Mouse (Mus musculus) 3134 (cell line): ENCODE data around the gene Adgrl1.

Source experiments
- DNase-seq: peaks from one replicate; pipeline ENCODE4 v3.0.0-alpha.2; 2011; ENCODE audit warnings: low spot score; ENCODE audit not compliant: insufficient read length; ENCODE audit errors: extremely low read depth

Gene Adgrl1

GRCm38 (mm10) chr8:83901566-83902485 lies 1.9 kb downstream of the Adgrl1 start:
- DNase-seq = no peak

DNA sequence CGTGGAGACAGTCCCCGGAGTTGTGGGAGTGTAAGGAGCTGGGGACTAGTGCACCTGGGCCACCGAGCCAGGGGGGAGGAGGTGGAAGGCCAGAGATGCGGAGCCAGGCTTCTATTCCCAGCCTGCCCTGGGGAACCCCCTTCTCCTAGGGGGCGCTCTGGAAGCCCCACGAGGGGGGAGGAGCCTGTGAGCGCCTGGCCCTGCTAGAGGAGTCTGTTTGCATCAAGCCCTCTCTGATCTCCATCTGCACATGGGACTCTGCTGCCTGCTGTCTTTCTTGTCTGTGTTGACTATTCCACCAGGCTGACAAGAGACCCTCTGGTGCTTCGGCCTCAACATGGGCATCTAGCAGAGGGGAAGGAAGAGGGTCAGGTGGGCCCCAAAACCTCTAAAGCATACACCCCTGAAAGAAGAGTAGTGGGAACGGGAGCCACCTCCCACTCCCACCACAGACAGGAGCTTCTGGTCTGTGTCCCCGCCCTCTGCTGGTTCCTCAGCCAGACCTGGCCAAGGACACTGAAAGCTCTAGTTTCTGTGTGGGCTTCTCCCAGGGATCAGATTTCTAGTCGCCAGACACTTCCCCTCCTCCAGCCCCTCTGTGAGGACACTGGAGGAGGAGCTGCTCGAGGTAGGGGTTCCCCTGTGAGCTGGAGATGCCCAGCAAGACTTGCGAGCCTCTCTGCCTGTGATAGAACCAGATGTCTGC lies 3.2 kb downstream of the Adgrl1 start:
- DNase-seq = no peak

- DNase-seq = no peak
Observed at GRCm38 (mm10) chr8:83908583-83908982, 8.7 kb downstream of the Adgrl1 start.

GRCm38 (mm10) chr8:83909311-83909710 lies 9.4 kb downstream of the Adgrl1 start:
- no peak for DNase-seq

GRCm38 (mm10) chr8:83911809-83912731 lies 12.2 kb downstream of the Adgrl1 start:
- no peak for DNase-seq

DNA sequence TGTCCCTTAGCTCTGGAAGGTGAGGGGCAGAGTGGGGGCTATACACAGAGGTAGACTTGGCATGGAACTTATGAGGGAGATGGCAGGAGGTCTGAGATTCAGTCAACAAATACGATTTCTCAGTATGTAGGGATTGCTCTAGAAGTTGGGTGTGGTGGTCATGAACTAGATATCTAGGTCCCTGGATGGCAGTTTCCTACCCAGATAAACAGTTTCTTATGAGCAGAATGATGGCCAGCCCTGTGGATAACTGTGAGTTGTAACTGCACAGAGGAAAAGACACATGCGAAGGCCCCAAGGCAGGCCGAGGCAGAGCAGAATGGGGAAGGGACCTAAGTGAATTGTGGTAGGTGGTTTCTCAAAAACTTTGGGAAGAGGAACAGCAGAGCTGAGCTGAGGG lies 14.3 kb downstream of the Adgrl1 start:
- DNase-seq = no peak

DNA sequence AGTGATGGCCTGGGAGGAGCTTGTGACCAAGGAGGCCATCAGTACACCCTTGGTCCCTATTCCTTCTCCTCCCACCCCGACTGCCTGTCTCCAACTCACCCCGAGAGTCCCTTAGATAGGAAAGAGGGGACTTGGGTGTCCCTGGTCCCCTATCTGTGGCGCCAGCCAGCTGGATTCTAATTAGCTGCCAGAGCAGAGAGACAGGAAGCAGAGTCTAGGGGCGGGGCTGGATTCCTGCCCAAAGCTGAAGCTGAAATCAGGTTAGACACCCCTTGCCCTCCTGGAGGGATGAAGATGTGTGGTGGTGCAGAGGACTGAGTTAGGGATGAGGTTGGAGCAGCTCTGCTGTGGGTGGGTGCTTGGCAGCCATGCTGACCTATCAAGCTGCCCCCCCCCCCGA lies 15.0 kb downstream of the Adgrl1 start:
- DNase-seq = no peak

- DNase-seq = no peak
Observed at GRCm38 (mm10) chr8:83916015-83916414, 16.1 kb downstream of the Adgrl1 start.

GRCm38 (mm10) chr8:83917566-83917965 lies 17.7 kb downstream of the Adgrl1 start:
- DNase-seq = no peak

- peak; percentile 46 for DNase-seq
Observed at GRCm38 (mm10) chr8:83921558-83921957, 21.7 kb downstream of the Adgrl1 start.

DNA sequence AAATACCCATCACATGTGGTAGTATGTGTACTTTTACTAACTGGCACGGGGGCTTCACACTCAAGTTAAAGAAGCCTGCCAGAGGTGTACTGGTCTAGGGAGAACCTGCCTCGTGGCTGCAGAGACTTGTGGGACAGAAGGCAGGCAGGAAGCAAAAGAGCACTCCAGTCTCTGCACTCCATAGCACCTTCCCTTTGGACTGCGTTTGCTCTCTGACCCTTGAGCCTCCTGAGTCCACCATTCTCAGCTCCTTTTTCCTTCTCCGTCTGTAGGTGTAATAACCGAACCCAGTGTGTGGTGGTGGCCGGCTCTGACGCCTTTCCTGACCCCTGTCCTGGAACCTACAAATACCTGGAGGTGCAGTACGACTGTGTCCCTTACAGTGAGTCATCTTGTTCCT lies 22.8 kb downstream of the Adgrl1 start:
- DNase-seq = no peak

GRCm38 (mm10) chr8:83924585-83924984 lies 24.7 kb downstream of the Adgrl1 start:
- no peak for DNase-seq

DNA sequence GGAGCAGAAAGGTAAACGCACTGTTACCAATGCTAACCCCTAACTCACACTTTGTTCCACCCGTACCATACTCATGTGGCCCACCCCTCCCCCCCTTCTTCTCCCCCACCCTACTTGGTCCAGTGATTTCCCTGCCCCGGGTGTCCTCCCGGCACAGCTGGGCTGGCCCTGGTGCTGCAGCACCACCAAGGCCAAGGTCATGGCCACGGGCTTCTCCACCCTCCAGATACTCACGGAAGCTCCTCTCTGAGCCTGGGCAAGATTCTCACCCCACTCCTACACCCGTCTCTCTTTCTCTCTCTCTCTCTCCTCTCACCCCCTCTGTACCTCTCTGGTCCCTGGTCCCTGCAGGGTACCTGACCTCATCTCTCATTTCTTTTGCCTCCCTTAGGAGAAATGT lies 26.4 kb downstream of the Adgrl1 start:
- no peak for DNase-seq

DNA sequence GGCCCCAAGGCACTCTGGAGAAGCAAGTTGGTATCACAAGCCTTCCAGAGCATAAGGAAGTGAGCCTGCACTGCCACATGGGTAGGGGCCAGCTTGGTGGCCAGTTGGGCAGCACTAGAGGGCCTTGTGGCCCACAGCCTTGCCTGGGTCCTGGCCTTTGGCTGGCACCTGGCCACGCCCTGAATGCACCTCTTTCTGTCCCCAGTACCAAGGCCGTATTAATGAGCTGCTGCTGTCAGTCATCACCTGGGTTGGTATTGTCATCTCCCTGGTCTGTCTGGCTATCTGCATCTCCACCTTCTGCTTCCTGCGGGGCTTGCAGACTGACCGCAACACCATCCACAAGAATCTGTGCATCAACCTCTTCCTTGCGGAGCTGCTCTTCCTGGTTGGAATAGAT lies 34.3 kb downstream of the Adgrl1 start:
- DNase-seq = no peak

- DNase-seq = no peak
Observed at GRCm38 (mm10) chr8:83934994-83935393, 35.1 kb downstream of the Adgrl1 start.

GRCm38 (mm10) chr8:83935435-83935834 lies 35.5 kb downstream of the Adgrl1 start:
- DNase-seq = no peak

- DNase-seq = no peak
Observed at GRCm38 (mm10) chr8:83937645-83938044, 37.7 kb downstream of the Adgrl1 start.

DNA sequence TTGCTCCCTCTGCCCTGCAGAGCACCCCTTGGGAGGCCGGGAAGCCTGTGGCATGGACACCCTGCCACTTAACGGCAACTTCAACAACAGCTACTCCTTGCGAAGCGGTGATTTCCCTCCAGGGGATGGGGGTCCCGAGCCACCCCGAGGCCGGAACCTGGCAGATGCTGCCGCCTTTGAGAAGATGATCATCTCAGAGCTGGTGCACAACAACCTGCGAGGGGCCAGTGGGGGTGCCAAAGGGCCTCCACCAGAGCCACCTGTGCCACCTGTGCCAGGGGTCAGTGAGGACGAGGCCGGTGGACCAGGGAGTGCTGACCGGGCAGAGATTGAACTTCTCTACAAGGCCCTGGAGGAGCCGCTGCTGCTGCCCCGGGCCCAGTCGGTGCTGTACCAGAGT lies 38.4 kb downstream of the Adgrl1 start:
- DNase-seq = no peak

DNA sequence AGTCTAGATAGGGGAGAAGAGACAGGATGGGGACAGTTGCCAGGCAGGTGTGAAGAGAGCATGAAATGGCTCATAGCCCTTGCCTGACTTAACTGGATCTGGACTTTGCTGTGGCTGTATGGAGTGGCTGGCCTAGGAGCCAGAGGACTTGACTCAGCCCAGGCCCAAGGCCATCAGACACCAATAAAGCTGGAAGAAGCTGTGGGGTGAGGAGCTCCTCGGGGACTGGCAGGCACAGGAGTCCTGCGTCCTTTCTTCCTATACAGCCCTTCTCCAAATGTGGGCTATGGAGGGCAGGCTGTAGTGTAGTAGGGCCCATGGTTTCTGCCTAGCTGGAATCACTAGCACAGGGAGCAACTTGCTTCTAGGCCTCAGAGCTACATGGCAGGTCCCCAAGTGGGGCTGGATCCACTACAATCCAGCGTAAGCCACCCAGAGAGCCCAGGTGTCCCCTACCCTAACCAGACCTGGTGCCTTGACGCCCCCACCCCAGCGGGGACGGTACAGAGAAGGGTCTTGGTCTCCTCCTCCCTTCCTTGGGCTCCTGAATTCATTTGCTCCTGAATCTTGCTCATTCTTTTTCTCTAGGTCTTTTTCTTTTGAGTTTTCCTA lies 41.3 kb downstream of the Adgrl1 start:
- no peak for DNase-seq

GRCm38 (mm10) chr8:83942446-83942845 lies 42.5 kb downstream of the Adgrl1 start:
- DNase-seq = no peak
